Mouse (Mus musculus) myocyte (in vitro differentiated cells): ENCODE measurements at regions not wholly inside any gene's neighbourhood (a gene's known extent, or its start where the extent isn't known, plus 50 kb on each side); places are given as distances from the start of the nearest gene placed in this dataset.

ENCODE experiments used
- CEBPB ChIP-seq: IDR thresholded peaks from 2 replicates; pipeline ENCODE4 v1.6.1; 2011; ENCODE audit warnings: mild to moderate bottlenecking, moderate library complexity; ENCODE audit not compliant: poor library complexity, insufficient read depth, severe bottlenecking
- E2F4 ChIP-seq: IDR thresholded peaks from one replicate; pipeline ENCODE4 v1.6.1; 2011; ENCODE audit warnings: mild to moderate bottlenecking, control low read depth, moderate library complexity; ENCODE audit not compliant: insufficient read depth
- MAX ChIP-seq: IDR thresholded peaks from one replicate; pipeline ENCODE4 v1.6.1; 2011; ENCODE audit warnings: low read depth, mild to moderate bottlenecking, control low read depth
- MYOD1 ChIP-seq, 3 experiments: IDR thresholded peaks; one replicate each; pipeline ENCODE4 v1.6.1; 2011; ENCODE audit warnings: control low read depth in 2 of 3, low read depth in 2 of 3, mild to moderate bottlenecking in 2 of 3, moderate library complexity in 1 of 3; ENCODE audit not compliant: insufficient read length in 2 of 3, control insufficient read depth in 1 of 3
- MYOG ChIP-seq, 3 experiments: IDR thresholded peaks; one replicate each; pipeline ENCODE4 v1.6.1; 2011; ENCODE audit warnings: control low read depth in 2 of 3, low read depth in 2 of 3, mild to moderate bottlenecking in 2 of 3; ENCODE audit not compliant: insufficient read length in 2 of 3, control insufficient read depth in 1 of 3, insufficient read depth in 1 of 3
- POLR2A ChIP-seq: IDR thresholded peaks from one replicate; pipeline ENCODE4 v1.6.1; 2011; ENCODE audit warnings: low read depth, mild to moderate bottlenecking, control low read depth, moderate library complexity; ENCODE audit not compliant: insufficient read length
- POLR2AphosphoS2 ChIP-seq: IDR thresholded peaks from one replicate; pipeline ENCODE4 v1.6.1; 2011; ENCODE audit warnings: low read depth, control low read depth; ENCODE audit not compliant: insufficient read length
- REST ChIP-seq: IDR thresholded peaks from one replicate; pipeline ENCODE4 v1.6.1; 2011; ENCODE audit warnings: mild to moderate bottlenecking, control low read depth, moderate library complexity; ENCODE audit not compliant: insufficient read depth, insufficient read length
- SRF ChIP-seq: IDR thresholded peaks from one replicate; pipeline ENCODE4 v1.6.1; 2011; ENCODE audit warnings: low read depth; ENCODE audit not compliant: control insufficient read depth, insufficient read length
- TCF12 ChIP-seq: IDR thresholded peaks from one replicate; pipeline ENCODE4 v1.6.1; 2011; ENCODE audit warnings: mild to moderate bottlenecking, control low read depth; ENCODE audit not compliant: poor library complexity, insufficient read depth, severe bottlenecking
- TCF3 ChIP-seq: IDR thresholded peaks from one replicate; pipeline ENCODE4 v1.6.1; 2011; ENCODE audit warnings: low read depth, control low read depth; ENCODE audit not compliant: insufficient read length
- USF1 ChIP-seq: IDR thresholded peaks from one replicate; pipeline ENCODE4 v1.6.1; 2011; ENCODE audit warnings: low read depth, mild to moderate bottlenecking, control low read depth, moderate library complexity

GRCm38 (mm10) chr11:18729742-18730141, 289.0 kb downstream of the Meis1 start:
- TF ChIP-seq E2F4 (no peak), POLR2A (no peak), TCF12 (no peak), USF1 (no peak), REST (no peak), MAX (no peak), POLR2AphosphoS2 (no peak), CEBPB (no peak), MYOG (IDR thresholded peaks at IDR 0.05; ENCODE audit: control insufficient read depth in 1 of 3, insufficient read depth in 1 of 3, insufficient read length in 2 of 3, low read depth in 2 of 3) (no peak), SRF (no peak), TCF3 (no peak), MYOD1 (IDR thresholded peaks at IDR 0.05; ENCODE audit: control insufficient read depth in 1 of 3, insufficient read length in 2 of 3, low read depth in 2 of 3) (no peak)
